Mouse (Mus musculus) ES-E14 (cell line): ENCODE measurements around the gene Wbp4. TPM values are rescaled to one million over a fixed set of nuclear protein-coding genes. Genes with fewer than 3 reads are reported as not detected.

Experiments used
- DNase-seq: peaks from one replicate; pipeline ENCODE4 v3.0.0-alpha.2; 2013; ENCODE audit warnings: low read depth, low spot score
- H3K27ac ChIP-seq: 2 replicates; pipeline ENCODE4 v1.5.1; 2012; ENCODE audit warnings: low read depth, mild to moderate bottlenecking, low read length, moderate library complexity, mixed read lengths; ENCODE audit not compliant: poor library complexity, insufficient read depth, severe bottlenecking
- H3K36me3 ChIP-seq: 2 replicates; pipeline ENCODE4 v1.6.1; 2012; ENCODE audit warnings: mild to moderate bottlenecking, low read length, moderate library complexity, mixed read lengths; ENCODE audit not compliant: control insufficient read depth, poor library complexity, insufficient read depth, severe bottlenecking
- H3K4me1 ChIP-seq, 2 experiments: fragments of 150-350 bp in 1 of 2; sonication (generic) in 1 of 2; 2 replicates each; pipeline ENCODE4 v1.6.1; 2012; ENCODE audit warnings: low read length in 2 of 2, mild to moderate bottlenecking in 1 of 2, mixed read lengths in 1 of 2; ENCODE audit not compliant: control insufficient read depth in 2 of 2, insufficient read depth in 2 of 2, poor library complexity in 1 of 2
- H3K4me3 ChIP-seq, 2 experiments: fragments of 150-350 bp in 1 of 2; sonication (generic) in 1 of 2; 2 replicates each; pipeline ENCODE4 v1.5.1; 2012; ENCODE audit warnings: low read length in 2 of 2, low read depth in 1 of 2, mild to moderate bottlenecking in 1 of 2, mixed read lengths in 1 of 2; ENCODE audit not compliant: insufficient read depth in 1 of 2, poor library complexity in 1 of 2, severe bottlenecking in 1 of 2
- H3K9ac ChIP-seq: 2 replicates; pipeline ENCODE4 v1.6.1; 2012; ENCODE audit warnings: low read depth, mild to moderate bottlenecking, low read length, mixed read lengths; ENCODE audit not compliant: poor library complexity, insufficient read depth, severe bottlenecking
- H3K9me3 ChIP-seq: fragments of 150-350 bp; sonication (generic); 2 replicates; pipeline ENCODE4 v1.6.1; 2012; ENCODE audit warnings: low read depth, mild to moderate bottlenecking, low read length; ENCODE audit not compliant: control insufficient read depth, insufficient read depth
- CHD2 ChIP-seq: IDR thresholded peaks from 2 replicates; pipeline ENCODE4 v1.6.1; 2014; ENCODE audit warnings: mild to moderate bottlenecking, low read depth, low read length, inconsistent platforms
- HCFC1 ChIP-seq: IDR thresholded peaks from 2 replicates; pipeline ENCODE4 v1.6.1; 2012; ENCODE audit warnings: low read length, inconsistent platforms, borderline replicate concordance; ENCODE audit not compliant: insufficient read depth
- MAFK ChIP-seq: IDR thresholded peaks from 2 replicates; pipeline ENCODE4 v1.6.1; 2014; ENCODE audit warnings: mild to moderate bottlenecking, low read depth, low read length, inconsistent platforms; ENCODE audit not compliant: insufficient read depth
- ZC3H11A ChIP-seq: IDR thresholded peaks from 2 replicates; pipeline ENCODE4 v1.6.1; 2012; ENCODE audit warnings: low read depth, mild to moderate bottlenecking, inconsistent platforms, low read length, borderline replicate concordance
- ZNF384 ChIP-seq: IDR thresholded peaks from 2 replicates; pipeline ENCODE4 v1.6.1; 2012; ENCODE audit warnings: low read depth, low read length, inconsistent platforms
- in situ Hi-C, 2 experiments: fragments of 600-800 bp; cut with MboI; formaldehyde crosslinking; loops; one replicate each; pipeline ENCODE4 v1.15.1; 2025; ENCODE audit warnings: low sequenced_read_pairs in 2 of 2, inconsistent platforms in 1 of 2; ENCODE audit not compliant: unreplicated experiment in 2 of 2
- total RNA-seq: library from RNA; depleted of rRNA; stranded (reverse); fragments of 300-350 nt; gene quantifications from 2 replicates; pipeline ENCODE4 v1.2.3, GENCODE M21; 2012

The Wbp4 gene
- total RNA-seq, 1 experiment: 13.3 TPM

GRCm38 (mm10) chr14:79522387-79522786 lies 41.1 kb upstream of the Wbp4 start:
- TF ChIP-seq MAFK (no peak), ZNF384 (no peak), CHD2 (no peak), HCFC1 (no peak), ZC3H11A (no peak)
- Histone ChIP-seq H3K4me3 (no peak overlapping the region), H3K9ac (no peak overlapping the region), H3K9me3 (no peaks in the 10 kb centered on the region), H3K27ac (no peak overlapping the region), H3K4me1 (peaks cover 0 to 2% of the 10 kb centered on the region in 2 experiments; a peak in 1 of 4 replicates), H3K36me3 (no peaks in the 10 kb centered on the region)
- in situ Hi-C loops: no loop called here
- no peak for DNase-seq

DNA sequence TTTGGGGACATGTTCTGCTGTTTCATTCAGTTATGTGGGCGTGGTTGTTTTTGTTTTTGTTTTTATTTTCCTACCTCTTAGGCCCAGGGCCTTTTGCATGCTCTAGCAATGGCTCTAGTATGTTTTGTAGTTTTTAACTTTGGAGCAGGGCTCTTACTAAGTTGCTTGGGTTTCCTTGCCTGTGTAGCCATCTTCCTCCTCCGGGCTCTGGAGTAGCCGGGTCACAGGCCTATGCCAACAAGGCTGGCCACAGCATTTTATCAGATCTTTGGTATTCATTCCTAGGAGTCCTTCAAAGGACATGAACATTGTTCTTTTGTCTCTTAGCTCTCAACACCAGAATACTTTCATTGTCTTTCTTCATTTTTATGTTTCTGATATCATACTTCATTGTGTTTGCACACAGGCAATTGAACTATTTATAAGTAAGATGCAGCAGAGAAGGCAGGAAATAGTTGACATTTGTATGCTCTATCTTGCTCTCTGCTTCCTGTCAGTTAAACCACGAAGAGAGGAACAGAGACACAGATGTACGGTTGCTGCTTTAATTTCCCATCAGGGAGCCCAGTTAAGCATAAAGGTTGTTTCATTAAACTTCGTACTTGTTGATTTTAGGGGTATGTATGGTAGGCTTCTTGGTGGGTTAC lies 40.3 kb upstream of the Wbp4 start:
- H3K4me3 ChIP-seq: no peak overlapping the region

GRCm38 (mm10) chr14:79521056-79521455 lies 39.7 kb upstream of the Wbp4 start:
- no peak overlapping the region for H3K9ac ChIP-seq
- DNase-seq: no peak
- no peak overlapping the region for H3K4me3 ChIP-seq
- in situ Hi-C loops: no loop called here
- no peaks in the 10 kb centered on the region for H3K36me3 ChIP-seq
- no peak overlapping the region for H3K27ac ChIP-seq
- H3K9me3 ChIP-seq: no peaks in the 10 kb centered on the region
- TF ChIP-seq ZNF384 (no peak), MAFK (no peak)
- H3K4me1 ChIP-seq: peaks cover 2 to 6% of the 10 kb centered on the region in 2 experiments; a peak in 2 of 4 replicates

More for the DNA sequence above, 40.3 kb upstream of the Wbp4 start:
- no peak overlapping the region for H3K27ac ChIP-seq
- no peak for TF ChIP-seq HCFC1
- no peak for TF ChIP-seq ZC3H11A
- TF ChIP-seq MAFK: no peak
- no peak for TF ChIP-seq ZNF384
- TF ChIP-seq CHD2: no peak
- DNase-seq: no peak
- H3K4me1 ChIP-seq: peaks cover under 1 to 4% of the 10 kb centered on the region in 2 experiments; a peak in 1 of 4 replicates
- no peaks in the 10 kb centered on the region for H3K36me3 ChIP-seq
- H3K9me3 ChIP-seq: no peaks in the 10 kb centered on the region
- H3K9ac ChIP-seq: no peak overlapping the region
- in situ Hi-C loops: no loop called here

DNA sequence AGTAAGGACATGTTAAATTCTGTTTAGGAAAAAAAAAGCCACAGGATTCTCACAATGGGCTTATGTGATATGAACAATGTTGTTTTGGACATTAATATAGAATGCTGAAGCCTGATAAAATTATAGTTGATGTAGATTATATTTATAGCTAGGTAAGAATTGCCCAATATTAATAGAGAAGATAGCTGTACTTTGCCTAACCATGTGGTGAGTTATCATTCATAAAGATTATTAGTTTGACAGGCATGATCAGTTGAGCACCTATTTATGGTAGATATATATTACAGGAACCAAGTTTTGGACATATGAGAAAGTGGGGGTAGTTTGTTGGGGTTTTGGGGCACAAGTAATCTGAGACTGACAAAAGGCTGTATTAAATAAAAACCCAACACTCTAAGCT lies 39.3 kb upstream of the Wbp4 start:
- no peak for TF ChIP-seq MAFK
- TF ChIP-seq CHD2: no peak
- no peak for TF ChIP-seq ZC3H11A
- no peak for TF ChIP-seq HCFC1
- TF ChIP-seq ZNF384: no peak
- H3K9ac ChIP-seq: no peak overlapping the region
- H3K27ac ChIP-seq: no peak overlapping the region
- no peaks in the 10 kb centered on the region for H3K9me3 ChIP-seq
- H3K4me3 ChIP-seq: no peak overlapping the region
- peaks cover 2 to 6% of the 10 kb centered on the region in 2 experiments; a peak in 2 of 4 replicates for H3K4me1 ChIP-seq
- no peaks in the 10 kb centered on the region for H3K36me3 ChIP-seq
- in situ Hi-C loops: no loop called here
- no peak for DNase-seq

GRCm38 (mm10) chr14:79519663-79519975 lies 38.3 kb upstream of the Wbp4 start:
- H3K9me3 ChIP-seq: no peaks in the 10 kb centered on the region
- no peaks in the 10 kb centered on the region for H3K36me3 ChIP-seq
- H3K4me3 ChIP-seq: no peak overlapping the region
- in situ Hi-C loops: no loop called here
- H3K9ac ChIP-seq: no peak overlapping the region
- DNase-seq: no peak
- no peak for TF ChIP-seq HCFC1
- no peak for TF ChIP-seq MAFK
- no peak for TF ChIP-seq ZNF384
- TF ChIP-seq ZC3H11A: no peak
- TF ChIP-seq CHD2: no peak
- peaks cover 2 to 7% of the 10 kb centered on the region in 2 experiments; a peak in 2 of 4 replicates for H3K4me1 ChIP-seq
- H3K27ac ChIP-seq: no peak overlapping the region
